Mouse (Mus musculus) hindbrain, embryonic 16.5 days (tissue): ENCODE measurements around the gene Chchd3. TPM values are rescaled to one million over a fixed set of nuclear protein-coding genes. Genes with fewer than 3 reads are reported as not detected.
A peak's percentile ranks its signal among the peaks of the same experiment; 100 is the strongest.

Source experiments
- ATAC-seq: fragments of 200-750 bp; cut with Nextera tagmentation; 2 replicates; pipeline ENCODE4 v1.8.0; 2017; ENCODE audit warnings: moderate TSS enrichment, moderate library complexity
- H3K27ac ChIP-seq: fragments of 300-500 bp; sonication (generic); 2 replicates; pipeline ENCODE4 v1.5.1; 2014; ENCODE audit warnings: low read depth, mild to moderate bottlenecking, control low read depth, low read length, moderate library complexity
- H3K27me3 ChIP-seq: fragments of 300-500 bp; sonication (generic); replicated peaks from 2 replicates; pipeline ENCODE4 v1.6.1; 2014; ENCODE audit warnings: low read length; ENCODE audit not compliant: control insufficient read depth, insufficient read depth
- H3K36me3 ChIP-seq: fragments of 300-500 bp; sonication (generic); 2 replicates; pipeline ENCODE4 v1.6.1; 2014; ENCODE audit warnings: mild to moderate bottlenecking, low read length, moderate library complexity, mixed read lengths; ENCODE audit not compliant: control insufficient read depth, insufficient read depth
- H3K4me1 ChIP-seq: fragments of 300-500 bp; sonication (generic); 2 replicates; pipeline ENCODE4 v1.6.1; 2014; ENCODE audit warnings: low read depth, low read length; ENCODE audit not compliant: control insufficient read depth, insufficient read depth
- H3K4me2 ChIP-seq: fragments of 300-500 bp; sonication (generic); 2 replicates; pipeline ENCODE4 v1.6.1; 2014; ENCODE audit warnings: mild to moderate bottlenecking, low read length, control low read depth, moderate library complexity
- H3K4me3 ChIP-seq: fragments of 300-500 bp; sonication (generic); 2 replicates; pipeline ENCODE4 v1.5.1; 2014; ENCODE audit warnings: mild to moderate bottlenecking, low read length, control low read depth, moderate library complexity
- H3K9ac ChIP-seq: fragments of 300-500 bp; sonication (generic); 2 replicates; pipeline ENCODE4 v1.6.1; 2014; ENCODE audit warnings: low read depth, mild to moderate bottlenecking, control low read depth, low read length, moderate library complexity
- H3K9me3 ChIP-seq: fragments of 300-500 bp; sonication (generic); 2 replicates; pipeline ENCODE4 v1.6.1; 2014; ENCODE audit warnings: mild to moderate bottlenecking, low read length, moderate library complexity; ENCODE audit not compliant: control insufficient read depth
- WGBS: fragments of 180-500 bp; shearing (Covaris S2); extraction: QIAGEN DNeasy Blood & Tissue Kit; methylation state at CpG from one replicate; pipeline ENCODE4 v1.1.7; 2014; 5-methylcytosine and 5-hydroxymethylcytosine counted together
- polyA plus RNA-seq: library from polyadenylated mRNA; unstranded; fragments of >200 nt; fragmentation: Nextera tagmentation; extraction: Ambion mirVana; gene quantifications from 2 replicates; pipeline ENCODE4 v1.2.1, GENCODE M21; 2015

The Chchd3 gene
- polyA plus RNA-seq, 1 experiment from 2014 or later, result 124 TPM

- H3K4me3 ChIP-seq, result no peak overlapping the region
- no peak overlapping the region for H3K9ac ChIP-seq
- no peak overlapping the region for H3K27ac ChIP-seq
- WGBS, result 30% methylated on average over 11 of the region's 11 CpGs
- no peak overlapping the region for H3K4me2 ChIP-seq
- 0 out of 2 replicates have a peak, but pooled peaks cover 3% of the 10 kb centered on the region for H3K4me1 ChIP-seq
- ATAC-seq, result 0 out of 2 replicates have a peak, but pooled peaks have one; percentile 63
- no peaks in the 10 kb centered on the region for H3K27me3 ChIP-seq
- H3K9me3 ChIP-seq, result no peaks in the 10 kb centered on the region
- no peaks in the 10 kb centered on the region for H3K36me3 ChIP-seq
Measured at GRCm38 (mm10) chr6:32931106-32931770, 128.8 kb downstream of the Chchd3 start.

GRCm38 (mm10) chr6:32922391-32922790 is 137.7 kb downstream of the Chchd3 start:
- H3K27ac ChIP-seq, result no peak overlapping the region
- no peak overlapping the region for H3K4me3 ChIP-seq
- no peaks in the 10 kb centered on the region for H3K27me3 ChIP-seq
- no peak for ATAC-seq
- no peak overlapping the region for H3K4me2 ChIP-seq
- WGBS, result 55% methylated on average over 1 of the region's 1 CpGs
- H3K9ac ChIP-seq, result no peak overlapping the region
- H3K36me3 ChIP-seq, result no peaks in the 10 kb centered on the region
- no peaks in the 10 kb centered on the region for H3K9me3 ChIP-seq
- H3K4me1 ChIP-seq, result no peaks in the 10 kb centered on the region

- Histone ChIP-seq H3K27me3 (no peaks in the 10 kb centered on the region), H3K36me3 (no peaks in the 10 kb centered on the region), H3K9ac (no peak overlapping the region), H3K4me2 (no peak overlapping the region), H3K9me3 (no peaks in the 10 kb centered on the region), H3K4me3 (no peak overlapping the region), H3K4me1 (no peaks in the 10 kb centered on the region), H3K27ac (no peak overlapping the region)
- ATAC-seq, result no peak
- 79% methylated on average over 2 of the region's 2 CpGs for WGBS
Measured at GRCm38 (mm10) chr6:32920091-32920490, 140.0 kb downstream of the Chchd3 start.

- Histone ChIP-seq H3K4me3 (no peak overlapping the region), H3K9me3 (no peaks in the 10 kb centered on the region), H3K27me3 (no peaks in the 10 kb centered on the region), H3K4me1 (no peaks in the 10 kb centered on the region), H3K36me3 (no peaks in the 10 kb centered on the region), H3K4me2 (no peak overlapping the region), H3K9ac (no peak overlapping the region), H3K27ac (no peak overlapping the region)
- no peak for ATAC-seq
- 98% methylated on average over 2 of the region's 2 CpGs for WGBS
Measured at GRCm38 (mm10) chr6:32910692-32911091, 149.4 kb downstream of the Chchd3 start.

GRCm38 (mm10) chr6:32899061-32899460 is 161.0 kb downstream of the Chchd3 start:
- H3K27ac ChIP-seq, result no peak overlapping the region
- no peaks in the 10 kb centered on the region for H3K9me3 ChIP-seq
- H3K9ac ChIP-seq, result no peak overlapping the region
- ATAC-seq, result no peak
- H3K36me3 ChIP-seq, result no peaks in the 10 kb centered on the region
- H3K4me2 ChIP-seq, result no peak overlapping the region
- no peaks in the 10 kb centered on the region for H3K4me1 ChIP-seq
- WGBS, result 87% methylated on average over 4 of the region's 4 CpGs
- no peak overlapping the region for H3K4me3 ChIP-seq
- no peaks in the 10 kb centered on the region for H3K27me3 ChIP-seq

GRCm38 (mm10) chr6:32894100-32894499 is 166.0 kb downstream of the Chchd3 start:
- H3K4me3 ChIP-seq, result no peak overlapping the region
- no peaks in the 10 kb centered on the region for H3K9me3 ChIP-seq
- no peaks in the 10 kb centered on the region for H3K36me3 ChIP-seq
- no peak overlapping the region for H3K4me2 ChIP-seq
- H3K9ac ChIP-seq, result no peak overlapping the region
- 80% methylated on average over 2 of the region's 2 CpGs for WGBS
- no peak for ATAC-seq
- H3K27ac ChIP-seq, result no peak overlapping the region
- H3K27me3 ChIP-seq, result no peaks in the 10 kb centered on the region
- H3K4me1 ChIP-seq, result no peaks in the 10 kb centered on the region

GRCm38 (mm10) chr6:32890726-32891125 is 169.3 kb downstream of the Chchd3 start:
- ATAC-seq, result no peak
- Histone ChIP-seq H3K27ac (no peak overlapping the region), H3K27me3 (no peaks in the 10 kb centered on the region), H3K36me3 (no peaks in the 10 kb centered on the region), H3K4me1 (no peaks in the 10 kb centered on the region), H3K9me3 (no peaks in the 10 kb centered on the region), H3K4me2 (no peak overlapping the region), H3K9ac (no peak overlapping the region), H3K4me3 (no peak overlapping the region)
- WGBS, result 96% methylated on average over 4 of the region's 4 CpGs

GRCm38 (mm10) chr6:32888894-32889529 is 171.0 kb downstream of the Chchd3 start:
- Histone ChIP-seq H3K4me2 (no peak overlapping the region), H3K27ac (no peak overlapping the region), H3K9me3 (no peaks in the 10 kb centered on the region), H3K4me1 (no peaks in the 10 kb centered on the region), H3K9ac (no peak overlapping the region), H3K27me3 (no peaks in the 10 kb centered on the region), H3K4me3 (no peak overlapping the region), H3K36me3 (no peaks in the 10 kb centered on the region)
- 63% methylated on average over 4 of the region's 4 CpGs for WGBS
- no peak for ATAC-seq

- Histone ChIP-seq H3K27ac (no peak overlapping the region), H3K9me3 (no peaks in the 10 kb centered on the region), H3K27me3 (no peaks in the 10 kb centered on the region), H3K4me3 (no peak overlapping the region), H3K36me3 (no peaks in the 10 kb centered on the region), H3K4me1 (no peaks in the 10 kb centered on the region; the same call in 1 of the 2 replicates), H3K9ac (no peak overlapping the region), H3K4me2 (no peak overlapping the region)
- WGBS, result 89% methylated on average over 5 of the region's 5 CpGs
- no peak for ATAC-seq
Measured at GRCm38 (mm10) chr6:32878586-32878985, 181.5 kb downstream of the Chchd3 start.
